Mouse (Mus musculus): ENCODE measurements at regions not wholly inside any gene's neighbourhood (a gene's known extent, or its start where the extent isn't known, plus 50 kb on each side); places are given as distances from the start of the nearest gene placed in this dataset.

GRCm38 (mm10) chr4:28065828-28066227 lies 747.1 kb upstream of the Epha7 start:
- no peak for TF ChIP-seq CTCF (IDR thresholded peaks at IDR 0.05; ENCODE audit: low read depth)
- TF ChIP-seq EP300 (IDR thresholded peaks at IDR 0.05; ENCODE audit: low read depth), result no peak
